Mouse (Mus musculus): ENCODE results near the gene Ikbke. TPM values are rescaled to one million over a fixed set of nuclear protein-coding genes. Genes with fewer than 3 reads are reported as not detected.
A peak's percentile ranks its signal among the peaks of the same experiment; 100 is the strongest.

Ikbke gene
- total and polyA plus RNA-seq, 3 experiments, result 14.0 to 43.8 (median 29.5) TPM

GRCm38 (mm10) chr1:131275577-131275976 lies 3.8 kb downstream of the Ikbke start:
- in situ Hi-C loops (cut with MboI; ENCODE audit: low pct_ligation_motif_present, low pct_unique_long_range_greater_than_20kb, low sequenced_read_pairs), result no loop called here
- Histone ChIP-seq H3K79me2 (replicated peaks; ENCODE audit: control insufficient read depth, extremely low read depth, insufficient read depth, poor library complexity, severe bottlenecking) (peaks cover 18% of the 10 kb centered on the region), H3K4me2 (ENCODE audit: insufficient read depth, low read depth, poor library complexity, severe bottlenecking) (no peak overlapping the region), H3K9me3 (replicated peaks; ENCODE audit: low read length) (no peaks in the 10 kb centered on the region), H3K36me3 (replicated peaks in 1 of 2; ENCODE audit: control insufficient read depth in 1 of 2, insufficient read depth in 1 of 2, low read length in 1 of 2) (peaks cover 43 to 68% of the 10 kb centered on the region in 2 experiments), H3K27ac (ENCODE audit: insufficient read depth, low read depth) (peak overlapping the region; percentile 8; the same call in 1 of the 2 replicates), H3K27me3 (replicated peaks) (no peaks in the 10 kb centered on the region), H3K9ac (ENCODE audit: insufficient read depth, low read depth) (no peak overlapping the region), H3K4me3 (replicated peaks in 1 of 3; ENCODE audit: low read depth in 2 of 3, low read length in 2 of 3, poor library complexity in 1 of 3) (peak overlapping the region in 1 of 3 experiments; percentile 62), H3K4me1 (ENCODE audit: control insufficient read depth in 1 of 2, insufficient read depth in 2 of 2) (peaks cover 13 to 66% of the 10 kb centered on the region in 2 experiments)
- TF ChIP-seq TBP (conservative IDR thresholded peaks at IDR 0.05; ENCODE audit: low read depth, low read length) (no peak), MYC (IDR thresholded peaks at IDR 0.05; ENCODE audit: low read depth, low read length) (no peak), HCFC1 (IDR thresholded peaks at IDR 0.05; ENCODE audit: low read depth, low read length) (no peak), ZNF384 (IDR thresholded peaks at IDR 0.05; ENCODE audit: low read depth, low read length) (no peak), CTCF (conservative IDR thresholded peaks at IDR 0.05 in 1 of 2, IDR thresholded peaks at IDR 0.05 in 1 of 2; ENCODE audit: low read depth in 2 of 2, low read length in 2 of 2) (no peak), NRF1 (IDR thresholded peaks at IDR 0.05; ENCODE audit: low read depth, low read length) (no peak), CHD2 (IDR thresholded peaks at IDR 0.05; ENCODE audit: low read length) (no peak), E2F4 (IDR thresholded peaks at IDR 0.05; ENCODE audit: insufficient replicate concordance, low read depth, low read length) (no peak), RCOR1 (conservative IDR thresholded peaks at IDR 0.05; ENCODE audit: low read depth, low read length) (no peak), ZKSCAN1 (IDR thresholded peaks at IDR 0.05; ENCODE audit: borderline replicate concordance, low read depth, low read length) (no peak), JUN (IDR thresholded peaks at IDR 0.05; ENCODE audit: insufficient read depth, low read depth, low read length) (no peak), ZMIZ1 (IDR thresholded peaks at IDR 0.05; ENCODE audit: low read depth, low read length) (no peak), CHD1 (IDR thresholded peaks at IDR 0.05; ENCODE audit: low read depth, low read length) (no peak), USF1 (IDR thresholded peaks at IDR 0.05; ENCODE audit: low read depth, low read length) (no peak), GABPA (IDR thresholded peaks at IDR 0.05; ENCODE audit: insufficient replicate concordance, low read depth, low read length) (no peak), PAX5 (IDR thresholded peaks at IDR 0.05; ENCODE audit: low read length) (no peak), MAZ (IDR thresholded peaks at IDR 0.05; ENCODE audit: low read depth, low read length) (no peak), MAFK (IDR thresholded peaks at IDR 0.05; ENCODE audit: insufficient replicate concordance, low read length) (no peak), SMC3 (IDR thresholded peaks at IDR 0.05; ENCODE audit: low read depth, low read length) (no peak), POLR2A (IDR thresholded peaks at IDR 0.05; ENCODE audit: low read depth, low read length) (no peak)
- dilution Hi-C loops (cut with MboI; ENCODE audit: extremely low pct_ligation_motif_present, extremely low pct_unique_long_range_greater_than_20kb, low sequenced_read_pairs), result no loop called here
- no peak for DNase-seq (ENCODE audit: extremely low read depth)

DNA sequence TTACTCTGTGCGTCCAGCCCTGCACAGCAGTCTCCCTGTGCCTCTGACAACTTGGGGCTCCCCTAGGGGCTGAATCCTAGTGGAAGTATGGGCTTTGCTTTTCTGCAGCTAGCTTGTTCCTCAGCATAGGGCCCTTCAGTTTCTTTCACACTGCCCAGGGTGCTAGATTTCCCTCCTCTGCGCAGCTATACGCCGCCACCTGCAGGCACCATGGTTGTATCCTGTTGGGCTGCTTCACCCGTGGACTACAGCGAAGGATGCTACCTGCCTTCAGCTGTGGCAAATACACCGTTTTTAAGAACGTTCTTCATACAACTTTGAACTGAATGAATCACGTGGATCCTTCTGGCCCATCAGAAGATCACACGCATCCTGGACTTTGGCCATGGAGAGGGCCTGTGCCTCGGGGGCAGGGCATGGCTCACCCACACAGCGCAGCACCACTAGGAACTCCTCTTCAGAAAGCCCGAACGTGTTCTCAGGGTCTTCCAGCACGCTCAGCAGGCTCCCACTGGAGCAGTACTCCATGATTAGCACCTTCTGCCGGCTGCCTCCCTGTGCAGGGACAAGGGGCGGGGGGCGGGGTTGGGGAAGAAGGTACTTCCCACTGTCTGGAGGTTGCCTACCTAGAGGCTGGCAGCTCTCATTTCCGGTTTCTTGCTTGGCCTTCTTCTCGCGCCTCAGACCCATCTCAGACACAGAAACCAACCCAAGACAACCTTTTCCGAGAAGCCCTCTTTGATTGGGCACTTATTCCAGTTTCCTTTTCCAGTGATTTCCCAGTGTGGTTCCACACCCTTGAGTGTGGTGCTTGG lies 4.5 kb downstream of the Ikbke start:
- H3K4me1 ChIP-seq (ENCODE audit: control insufficient read depth in 1 of 2, insufficient read depth in 2 of 2), result peaks cover 10 to 60% of the 10 kb centered on the region in 2 experiments
- H3K79me2 ChIP-seq (replicated peaks; ENCODE audit: control insufficient read depth, extremely low read depth, insufficient read depth, poor library complexity, severe bottlenecking), result peaks cover 18% of the 10 kb centered on the region
- H3K27me3 ChIP-seq (replicated peaks), result no peaks in the 10 kb centered on the region
- no peak for TF ChIP-seq GABPA (IDR thresholded peaks at IDR 0.05; ENCODE audit: insufficient replicate concordance, low read depth, low read length)
- no peak for TF ChIP-seq JUND (conservative IDR thresholded peaks at IDR 0.05; ENCODE audit: low read depth, low read length)
- TF ChIP-seq CTCF (conservative IDR thresholded peaks at IDR 0.05 in 1 of 2, IDR thresholded peaks at IDR 0.05 in 1 of 2; ENCODE audit: low read depth in 2 of 2, low read length in 2 of 2), result peak in 1 of 2 experiments; percentile 37; a peak in 2 of 4 replicates
- peaks cover 45 to 74% of the 10 kb centered on the region in 2 experiments for H3K36me3 ChIP-seq (replicated peaks in 1 of 2; ENCODE audit: control insufficient read depth in 1 of 2, insufficient read depth in 1 of 2, low read length in 1 of 2)
- no peak for DNase-seq (ENCODE audit: extremely low read depth)
- H3K9ac ChIP-seq (ENCODE audit: insufficient read depth, low read depth), result no peak overlapping the region
- in situ Hi-C loops (cut with MboI; ENCODE audit: low pct_ligation_motif_present, low pct_unique_long_range_greater_than_20kb, low sequenced_read_pairs) (no loop called here), dilution Hi-C loops (cut with MboI; ENCODE audit: extremely low pct_ligation_motif_present, extremely low pct_unique_long_range_greater_than_20kb, low sequenced_read_pairs) (no loop called here)
- H3K4me2 ChIP-seq (ENCODE audit: insufficient read depth, low read depth, poor library complexity, severe bottlenecking), result no peak overlapping the region
- no peaks in the 10 kb centered on the region for H3K9me3 ChIP-seq (replicated peaks; ENCODE audit: low read length)
- H3K4me3 ChIP-seq (replicated peaks in 1 of 3; ENCODE audit: low read depth in 2 of 3, low read length in 2 of 3, poor library complexity in 1 of 3), result no peak overlapping the region
- H3K27ac ChIP-seq (ENCODE audit: insufficient read depth, low read depth), result no peak overlapping the region
